Mouse (Mus musculus): ENCODE data around the gene Shisal2a. TPM values are rescaled to one million over a fixed set of nuclear protein-coding genes. Genes with fewer than 3 reads are reported as not detected.

Shisal2a gene
- polyA plus RNA-seq, 1 experiment from 2014 or later: 3.4 TPM

DNA sequence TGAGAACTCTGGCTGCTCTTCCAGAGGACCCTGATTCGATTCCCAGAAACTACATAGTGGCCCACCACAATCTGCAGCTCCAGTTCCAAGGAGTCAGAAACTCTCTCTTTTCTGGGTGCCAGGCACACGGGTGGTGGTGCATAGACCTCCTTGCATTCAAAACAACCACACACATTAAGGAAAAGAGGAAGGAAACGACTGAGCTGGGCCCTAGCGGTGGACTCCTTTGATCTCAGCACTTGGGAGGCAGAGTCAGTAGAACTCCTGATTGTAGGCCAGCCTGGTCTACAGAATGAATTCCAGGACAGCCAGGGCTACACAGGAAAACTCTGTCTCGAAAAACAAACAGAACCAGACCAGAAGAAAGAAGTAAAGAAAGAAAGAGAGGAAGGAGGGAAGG lies 59.6 kb downstream of the Shisal2a start:
- DNase-seq (ENCODE audit: low spot score) (no peak), ATAC-seq (replicated peaks; ENCODE audit: low FRiP score, low TSS enrichment, low read depth) (no peak)
- Histone ChIP-seq H3K9me3 (ENCODE audit: control insufficient read depth, low read length) (no peaks in the 10 kb centered on the region), H3K27ac (ENCODE audit: low read depth) (no peak overlapping the region), H3K36me3 (ENCODE audit: control insufficient read depth, insufficient read depth, low read length) (no peaks in the 10 kb centered on the region), H3K4me3 (ENCODE audit: low read depth, low read length) (no peak overlapping the region), H3K9ac (ENCODE audit: low read length) (no peak overlapping the region), H3K4me1 (replicated peaks; ENCODE audit: control insufficient read depth, insufficient read depth, low read length) (peaks cover 3% of the 10 kb centered on the region; the same call in 1 of the 2 replicates), H3K4me2 (ENCODE audit: low read length) (no peak overlapping the region), H3K27me3 (replicated peaks; ENCODE audit: control insufficient read depth, insufficient read depth, low read length) (no peaks in the 10 kb centered on the region)
- 72% methylated on average over 5 of the region's 5 CpGs for whole genome bisulfite sequencing

DNA sequence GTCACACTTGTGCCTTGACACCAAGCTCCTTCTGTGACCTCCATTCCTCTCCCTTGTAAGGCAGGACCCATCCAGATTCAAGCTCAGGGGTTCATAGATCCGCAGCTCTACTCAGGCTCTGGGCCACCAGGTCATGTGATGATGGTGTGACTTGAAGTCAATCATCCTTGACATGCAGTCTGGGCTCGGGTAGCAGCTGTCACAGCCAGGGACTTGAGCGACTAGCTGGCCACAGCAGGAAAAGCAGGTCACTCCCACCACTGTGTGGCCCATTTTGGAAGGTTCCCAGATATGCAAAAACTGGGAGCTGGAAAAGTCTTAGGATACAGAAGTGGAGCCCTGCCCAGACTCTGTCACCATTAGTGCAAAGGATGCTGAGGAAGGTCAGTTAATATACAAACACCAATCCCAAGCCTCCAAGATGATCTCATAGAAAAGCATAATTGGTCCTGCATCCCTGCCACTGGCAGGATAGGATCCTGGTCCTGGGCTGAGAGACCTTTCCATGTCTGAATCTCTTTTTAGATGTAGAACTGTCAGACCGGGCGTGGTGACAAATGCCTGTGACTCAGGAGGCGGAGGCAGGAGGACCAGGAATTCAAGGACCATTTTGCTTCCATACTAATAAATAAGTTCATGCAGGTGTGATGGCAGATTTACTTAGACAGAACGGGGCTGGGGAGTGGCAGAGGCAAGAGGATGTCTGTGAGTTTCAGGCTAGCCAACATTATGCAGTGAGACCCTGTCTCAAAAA lies 62.3 kb downstream of the Shisal2a start:
- ATAC-seq (replicated peaks; ENCODE audit: low FRiP score, low TSS enrichment, low read depth) (no peak), DNase-seq (ENCODE audit: low spot score) (no peak)
- Histone ChIP-seq H3K4me2 (ENCODE audit: low read length) (no peak overlapping the region), H3K9me3 (ENCODE audit: control insufficient read depth, low read length) (no peaks in the 10 kb centered on the region), H3K27me3 (replicated peaks; ENCODE audit: control insufficient read depth, insufficient read depth, low read length) (no peaks in the 10 kb centered on the region), H3K27ac (ENCODE audit: low read depth) (no peak overlapping the region), H3K36me3 (ENCODE audit: control insufficient read depth, insufficient read depth, low read length) (no peaks in the 10 kb centered on the region), H3K4me1 (replicated peaks; ENCODE audit: control insufficient read depth, insufficient read depth, low read length) (no peaks in the 10 kb centered on the region), H3K9ac (ENCODE audit: low read length) (no peak overlapping the region), H3K4me3 (ENCODE audit: low read depth, low read length) (no peak overlapping the region)
- 75% methylated on average over 7 of the region's 7 CpGs for WGBS

DNA sequence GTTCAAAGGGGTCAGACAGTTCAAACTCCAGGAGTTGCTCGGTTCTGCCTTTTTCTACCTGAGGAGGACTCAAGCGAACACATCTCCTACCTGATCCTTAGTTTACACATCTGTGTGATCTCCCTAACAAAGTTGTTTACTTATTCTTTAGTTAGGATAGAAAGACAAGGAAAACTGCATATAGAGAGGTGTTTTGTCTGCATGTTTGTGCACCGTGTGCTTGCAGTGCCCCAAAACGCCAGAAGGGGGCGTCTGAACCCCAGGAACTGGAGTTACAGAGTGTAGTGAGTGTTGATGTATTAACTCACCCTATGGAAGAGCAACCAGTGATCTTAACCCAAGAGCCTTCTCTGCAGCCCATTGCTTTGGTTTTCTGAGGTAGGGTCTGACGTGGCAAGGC lies 63.4 kb downstream of the Shisal2a start:
- H3K9ac ChIP-seq (ENCODE audit: low read length): no peak overlapping the region
- no peak overlapping the region for H3K4me2 ChIP-seq (ENCODE audit: low read length)
- WGBS: 73% methylated on average over 6 of the region's 6 CpGs
- H3K27ac ChIP-seq (ENCODE audit: low read depth): no peak overlapping the region
- no peak overlapping the region for H3K4me3 ChIP-seq (ENCODE audit: low read depth, low read length)
- H3K9me3 ChIP-seq (ENCODE audit: control insufficient read depth, low read length): no peaks in the 10 kb centered on the region
- H3K27me3 ChIP-seq (replicated peaks; ENCODE audit: control insufficient read depth, insufficient read depth, low read length): no peaks in the 10 kb centered on the region
- no peaks in the 10 kb centered on the region for H3K4me1 ChIP-seq (replicated peaks; ENCODE audit: control insufficient read depth, insufficient read depth, low read length)
- ATAC-seq (replicated peaks; ENCODE audit: low FRiP score, low TSS enrichment, low read depth): no peak
- DNase-seq (ENCODE audit: low spot score): no peak
- H3K36me3 ChIP-seq (ENCODE audit: control insufficient read depth, insufficient read depth, low read length): no peaks in the 10 kb centered on the region

DNA sequence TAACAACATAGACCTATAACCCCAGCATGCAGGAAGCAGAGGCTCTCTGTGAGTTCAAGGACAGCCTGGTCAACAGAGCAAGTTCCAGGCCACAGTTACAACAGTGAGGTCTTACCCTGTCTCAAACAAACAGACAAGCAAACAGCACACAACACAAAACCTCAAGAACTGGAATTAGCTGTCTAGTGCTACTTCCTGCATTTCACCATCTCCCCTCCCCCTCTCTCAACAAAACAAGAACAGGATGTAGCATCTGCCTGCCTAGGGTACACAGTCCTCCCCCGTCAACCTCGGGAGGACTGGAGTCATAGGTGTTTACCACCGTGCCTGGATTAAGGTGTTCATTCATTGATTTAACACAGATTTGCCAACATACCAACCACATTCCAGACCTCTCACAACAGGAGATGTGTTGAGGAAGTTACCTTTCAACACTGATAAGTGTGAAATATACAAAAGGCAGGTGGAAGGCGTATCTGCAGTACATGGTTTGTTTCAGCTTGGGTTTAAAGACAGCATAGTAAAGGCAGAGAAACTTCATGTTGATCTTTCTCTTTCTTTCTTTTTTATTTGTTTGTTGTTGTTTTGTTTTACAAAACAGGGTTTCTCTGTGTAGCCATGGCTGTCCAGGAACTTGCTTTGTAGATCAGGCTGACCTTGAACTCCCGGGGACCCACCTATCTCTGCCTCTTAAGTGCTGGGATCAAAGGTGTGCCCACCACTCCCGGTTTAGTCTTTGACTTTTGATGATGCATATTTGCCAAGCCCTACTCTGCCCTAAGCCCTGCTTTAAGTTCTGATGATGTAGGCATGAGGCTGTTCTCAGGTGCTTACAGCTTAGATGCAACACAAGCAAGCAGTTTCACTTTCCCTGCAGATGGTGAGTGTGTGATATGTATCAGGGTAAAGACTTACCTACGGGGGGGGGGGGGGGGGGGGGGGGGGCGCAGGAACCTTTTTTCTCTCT lies 64.2 kb downstream of the Shisal2a start:
- no peak overlapping the region for H3K4me3 ChIP-seq (ENCODE audit: low read depth, low read length)
- no peaks in the 10 kb centered on the region for H3K27me3 ChIP-seq (replicated peaks; ENCODE audit: control insufficient read depth, insufficient read depth, low read length)
- no peaks in the 10 kb centered on the region for H3K9me3 ChIP-seq (ENCODE audit: control insufficient read depth, low read length)
- H3K4me1 ChIP-seq (replicated peaks; ENCODE audit: control insufficient read depth, insufficient read depth, low read length): no peaks in the 10 kb centered on the region
- no peaks in the 10 kb centered on the region for H3K36me3 ChIP-seq (ENCODE audit: control insufficient read depth, insufficient read depth, low read length)
- H3K27ac ChIP-seq (ENCODE audit: low read depth): no peak overlapping the region
- DNase-seq (ENCODE audit: low spot score) (no peak), ATAC-seq (replicated peaks; ENCODE audit: low FRiP score, low TSS enrichment, low read depth) (no peak)
- H3K4me2 ChIP-seq (ENCODE audit: low read length): no peak overlapping the region
- WGBS: 45% methylated on average over 7 of the region's 8 CpGs
- H3K9ac ChIP-seq (ENCODE audit: low read length): no peak overlapping the region

Other genes with a start within 250 kb of the Shisal2a start
- gene Scp2, start 238.4 kb downstream of the Shisal2a start, polyA plus RNA-seq (2014; fragmentation: Nextera tagmentation; extraction: Ambion mirVana): 217 and 227 TPM in 2 replicates
- 40.2 and 44.0 TPM in 2 replicates for gene Echdc2, start 217.9 kb downstream of the Shisal2a start, polyA plus RNA-seq (2014; fragmentation: Nextera tagmentation; extraction: Ambion mirVana)
- 0.12 TPM in 1 of 2 replicates, not detected in the other for gene Zyg11a, start 165.3 kb downstream of the Shisal2a start, polyA plus RNA-seq (2014; fragmentation: Nextera tagmentation; extraction: Ambion mirVana)
- gene Zyg11b, start 82.3 kb downstream of the Shisal2a start, polyA plus RNA-seq (2014; fragmentation: Nextera tagmentation; extraction: Ambion mirVana): 14.1 and 15.9 TPM in 2 replicates
- gene Coa7, start 55.2 kb downstream of the Shisal2a start, polyA plus RNA-seq (2014; fragmentation: Nextera tagmentation; extraction: Ambion mirVana): 58.3 and 63.4 TPM in 2 replicates
- gene Gpx7, start 23.6 kb upstream of the Shisal2a start, polyA plus RNA-seq (2014; fragmentation: Nextera tagmentation; extraction: Ambion mirVana): 40.0 and 46.4 TPM in 2 replicates
- gene Tut4, start 76.1 kb upstream of the Shisal2a start, polyA plus RNA-seq (2014; fragmentation: Nextera tagmentation; extraction: Ambion mirVana): 54.7 and 67.5 TPM in 2 replicates
- 83.5 and 85.0 TPM in 2 replicates for gene Prpf38a, start 196.0 kb upstream of the Shisal2a start, polyA plus RNA-seq (2014; fragmentation: Nextera tagmentation; extraction: Ambion mirVana)
- 12.6 and 14.1 TPM in 2 replicates for gene Orc1, start 196.1 kb upstream of the Shisal2a start, polyA plus RNA-seq (2014; fragmentation: Nextera tagmentation; extraction: Ambion mirVana)
- 32.5 and 32.8 TPM in 2 replicates for gene Cc2d1b, start 236.6 kb upstream of the Shisal2a start, polyA plus RNA-seq (2014; fragmentation: Nextera tagmentation; extraction: Ambion mirVana)

All from intestine, embryonic 14.5 days (tissue).